Mouse (Mus musculus): ENCODE measurements around the gene Ccdc169.

Ccdc169 gene

GRCm38 (mm10) chr3:55137039-55137438 is at the start of gene Ccdc169:
Gene Ccdc169, plus strand, starts transcription at chr3:55137339.
- DNase-seq (ENCODE audit: low spot score in 2 of 2): no peak

GRCm38 (mm10) chr3:55087360-55087759 is 49.8 kb upstream of the Ccdc169 start:
- no peak for DNase-seq (ENCODE audit: low spot score in 2 of 2)

- no peak for DNase-seq (ENCODE audit: low spot score in 2 of 2)
Measured at GRCm38 (mm10) chr3:55088359-55088758, 48.8 kb upstream of the Ccdc169 start.

- no peak for DNase-seq (ENCODE audit: low spot score in 2 of 2)
Measured at GRCm38 (mm10) chr3:55088843-55089242, 48.3 kb upstream of the Ccdc169 start.

GRCm38 (mm10) chr3:55089291-55089690 is 47.8 kb upstream of the Ccdc169 start:
- DNase-seq (ENCODE audit: low spot score in 2 of 2): no peak

- DNase-seq (ENCODE audit: low spot score in 2 of 2): no peak
Measured at GRCm38 (mm10) chr3:55093161-55093560, 44.0 kb upstream of the Ccdc169 start.

- no peak for DNase-seq (ENCODE audit: low spot score in 2 of 2)
Measured at GRCm38 (mm10) chr3:55095968-55096654, 41.0 kb upstream of the Ccdc169 start.

GRCm38 (mm10) chr3:55096655-55097005 is 40.5 kb upstream of the Ccdc169 start:
- DNase-seq (ENCODE audit: low spot score in 2 of 2): no peak

GRCm38 (mm10) chr3:55097186-55097585 is 40.0 kb upstream of the Ccdc169 start:
- DNase-seq (ENCODE audit: low spot score in 2 of 2): no peak

- DNase-seq (ENCODE audit: low spot score in 2 of 2): no peak
Measured at GRCm38 (mm10) chr3:55098014-55098413, 39.1 kb upstream of the Ccdc169 start.

- DNase-seq (ENCODE audit: low spot score in 2 of 2): no peak
Measured at GRCm38 (mm10) chr3:55098990-55099389, 38.1 kb upstream of the Ccdc169 start.

- no peak for DNase-seq (ENCODE audit: low spot score in 2 of 2)
Measured at GRCm38 (mm10) chr3:55101092-55101491, 36.0 kb upstream of the Ccdc169 start.

GRCm38 (mm10) chr3:55105372-55106023 is 31.6 kb upstream of the Ccdc169 start:
- no peak for DNase-seq (ENCODE audit: low spot score in 2 of 2)

- no peak for DNase-seq (ENCODE audit: low spot score in 2 of 2)
Measured at GRCm38 (mm10) chr3:55106051-55106450, 31.1 kb upstream of the Ccdc169 start.

- DNase-seq (ENCODE audit: low spot score in 2 of 2): no peak
Measured at GRCm38 (mm10) chr3:55109097-55109496, 28.0 kb upstream of the Ccdc169 start.

- DNase-seq (ENCODE audit: low spot score in 2 of 2): peak; percentile 91 to 96
Measured at GRCm38 (mm10) chr3:55111935-55112709, 25.0 kb upstream of the Ccdc169 start, which contains the start of gene Spg20. Gene Spg20, plus strand, starts transcription at chr3:55112108.

- DNase-seq (ENCODE audit: low spot score in 2 of 2): no peak
Measured at GRCm38 (mm10) chr3:55112710-55113415, 24.3 kb upstream of the Ccdc169 start.

GRCm38 (mm10) chr3:55114313-55115065 is 22.6 kb upstream of the Ccdc169 start:
- no peak for DNase-seq (ENCODE audit: low spot score in 2 of 2)

- no peak for DNase-seq (ENCODE audit: low spot score in 2 of 2)
Measured at GRCm38 (mm10) chr3:55115071-55115470, 22.1 kb upstream of the Ccdc169 start.

- no peak for DNase-seq (ENCODE audit: low spot score in 2 of 2)
Measured at GRCm38 (mm10) chr3:55115989-55116388, 21.1 kb upstream of the Ccdc169 start.

GRCm38 (mm10) chr3:55119275-55119898 is 17.8 kb upstream of the Ccdc169 start:
- DNase-seq (ENCODE audit: low spot score in 2 of 2): no peak

Data from frontal cortex, postnatal 25 days (tissue).